Mouse (Mus musculus) mouse trophoblast stem cell (cell line): ENCODE results near the gene Bcl6.

Experiments
- in situ Hi-C, 2 experiments: fragments of 300-500 bp; cut with MseI, MboI; formaldehyde crosslinking; loops; 2 replicates in 1 of 2; 3 replicates in 1 of 2; pipeline ENCODE4 v1.15.1; 2025

Bcl6 gene

GRCm38 (mm10) chr16:23930426-23931073 is 58.1 kb downstream of the Bcl6 start:
- in situ Hi-C loops: no loop called here

DNA sequence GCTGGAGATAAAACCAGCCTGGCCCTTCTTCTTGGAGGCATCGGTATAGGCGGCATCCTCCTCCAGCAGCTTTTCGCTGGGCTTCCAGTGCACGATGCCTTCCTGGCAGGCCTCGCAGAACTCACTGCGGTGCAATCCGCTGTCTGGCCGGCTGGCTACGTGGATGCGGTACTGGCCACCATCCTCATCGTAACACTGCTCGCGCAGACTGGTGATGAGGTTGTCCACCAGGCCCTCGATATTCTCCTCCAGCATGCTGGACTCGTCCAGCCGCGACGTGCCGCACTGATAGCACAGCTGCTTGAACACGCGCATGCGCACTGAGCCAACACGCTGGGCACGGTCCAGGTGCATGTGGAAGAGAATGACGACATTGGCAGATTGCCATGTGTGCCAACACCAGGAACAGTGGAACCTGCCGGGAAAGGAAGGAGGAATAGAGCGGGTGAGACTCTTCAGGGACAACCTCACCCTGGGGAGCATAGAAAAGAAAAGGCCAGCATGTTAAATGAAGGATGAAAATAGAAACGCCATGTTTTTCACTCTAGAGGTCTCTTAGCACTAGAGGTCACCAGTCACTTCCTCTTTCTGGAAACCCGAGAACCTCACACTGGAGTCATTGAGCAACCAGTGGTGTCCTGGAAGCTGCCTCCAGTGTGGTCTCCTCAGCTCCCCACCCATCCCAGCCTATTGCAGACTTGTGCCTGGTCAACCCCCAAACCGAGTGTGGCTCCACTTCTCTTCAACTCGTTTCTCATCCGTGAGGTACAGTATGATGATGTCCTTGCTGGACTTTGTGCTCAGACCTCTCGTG is 61.1 kb downstream of the Bcl6 start:
- in situ Hi-C loops: no loop called here

GRCm38 (mm10) chr16:23922906-23923305 is 65.7 kb downstream of the Bcl6 start:
- in situ Hi-C loops: no loop called here

GRCm38 (mm10) chr16:23921697-23922096 is 67.0 kb downstream of the Bcl6 start:
- in situ Hi-C loops: no loop called here

DNA sequence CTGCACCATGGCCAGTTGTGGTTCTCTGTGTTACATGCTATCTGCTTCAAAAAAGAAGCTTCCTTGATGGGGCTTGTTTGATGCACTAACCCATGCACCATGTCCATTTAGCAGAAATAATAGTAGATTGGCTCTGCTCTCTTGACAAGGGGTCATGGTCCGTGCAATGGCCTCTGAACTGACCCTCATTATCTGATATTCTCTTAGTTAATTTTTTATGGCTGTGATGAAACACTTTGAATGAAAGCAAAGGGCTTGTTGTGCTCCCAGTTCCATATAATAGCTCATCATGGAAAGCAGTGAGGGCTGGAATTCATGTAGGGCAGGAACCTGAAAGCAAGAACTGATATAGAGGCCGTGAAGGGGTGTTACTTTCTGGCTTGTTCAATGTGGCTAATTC is 69.2 kb downstream of the Bcl6 start:
- in situ Hi-C loops: no loop called here
